Mouse (Mus musculus) liver, embryonic 13.5 days (tissue): ENCODE data around the gene Rbm48. TPM values are rescaled to one million over a fixed set of nuclear protein-coding genes. Genes with fewer than 3 reads are reported as not detected.
"Not testable (repeated sequence)": the region's sequence is repeated elsewhere in the genome, so short reads cannot be mapped to it uniquely, and the experiment has no call there.

Experiments used
- ATAC-seq: fragments of 200-750 bp; cut with Nextera tagmentation; 2 replicates; pipeline ENCODE4 v1.8.0; 2017; ENCODE audit warnings: low read depth, mild to moderate bottlenecking, moderate number of reproducible peaks, moderate library complexity
- DNase-seq: peaks from one replicate; pipeline ENCODE4 v3.0.0; 2022
- H3K27ac ChIP-seq: fragments of 300-500 bp; sonication (generic); 2 replicates; pipeline ENCODE4 v1.5.1; 2015; ENCODE audit warnings: moderate library complexity, mild to moderate bottlenecking, inconsistent platforms
- H3K27me3 ChIP-seq: fragments of 300-500 bp; sonication (generic); 2 replicates; pipeline ENCODE4 v1.6.1; 2015; ENCODE audit warnings: mild to moderate bottlenecking, inconsistent platforms
- H3K36me3 ChIP-seq: fragments of 300-500 bp; sonication (generic); 2 replicates; pipeline ENCODE4 v1.6.1; 2015; ENCODE audit warnings: mild to moderate bottlenecking, inconsistent platforms
- H3K4me1 ChIP-seq: fragments of 300-500 bp; sonication (generic); replicated peaks from 2 replicates; pipeline ENCODE4 v1.6.1; 2015; ENCODE audit warnings: inconsistent platforms
- H3K4me2 ChIP-seq: fragments of 300-500 bp; sonication (generic); 2 replicates; pipeline ENCODE4 v1.6.1; 2015; ENCODE audit warnings: inconsistent platforms, mild to moderate bottlenecking, moderate library complexity
- H3K4me3 ChIP-seq: fragments of 300-500 bp; sonication (generic); replicated peaks from 2 replicates; pipeline ENCODE4 v1.5.1; 2015; ENCODE audit warnings: mild to moderate bottlenecking, inconsistent platforms
- H3K9ac ChIP-seq: fragments of 300-500 bp; sonication (generic); 2 replicates; pipeline ENCODE4 v1.6.1; 2015; ENCODE audit warnings: mild to moderate bottlenecking, inconsistent platforms
- H3K9me3 ChIP-seq: fragments of 300-500 bp; sonication (generic); replicated peaks from 2 replicates; pipeline ENCODE4 v1.6.1; 2016; ENCODE audit warnings: inconsistent platforms
- WGBS: fragments of 180-500 bp; shearing (Covaris S2); methylation state at CpG from one replicate; pipeline ENCODE4 v1.1.7; 2015; ENCODE audit not compliant: insufficient replicate concordance; 5-methylcytosine and 5-hydroxymethylcytosine counted together
- polyA plus RNA-seq: library from polyadenylated mRNA; unstranded; fragments of >200 nt; fragmentation: Nextera tagmentation; extraction: Ambion mirVana; gene quantifications from 2 replicates; pipeline ENCODE4 v1.2.1, GENCODE M21; 2015

The Rbm48 gene
- 6.8 and 7.3 TPM in 2 replicates for polyA plus RNA-seq

GRCm38 (mm10) chr5:3596399-3596766 lies at the start of gene Rbm48:
Rbm48 (minus strand) TSS chr5:3596585.
- Histone ChIP-seq H3K36me3 (peaks cover 10% of the 10 kb centered on the region), H3K27ac (peak within 1 kb of the TSS; percentile 66), H3K4me2 (peak within 1 kb of the TSS; percentile 89), H3K4me1 (peaks cover 17% of the 10 kb centered on the region), H3K27me3 (no peaks in the 10 kb centered on the region), H3K9ac (peak within 1 kb of the TSS; percentile 75), H3K4me3 (peak within 1 kb of the TSS; percentile 73), H3K9me3 (no peaks in the 10 kb centered on the region)
- ATAC-seq (peak; percentile 66), DNase-seq (peak; percentile 70)
- WGBS, result under 1% methylated on average over 31 of the region's 31 CpGs

GRCm38 (mm10) chr5:3645326-3645725 lies 48.9 kb upstream of the Rbm48 start:
- Histone ChIP-seq H3K9me3 (no peaks in the 10 kb centered on the region), H3K4me2 (peak overlapping the region; percentile 23), H3K27ac (no peak overlapping the region), H3K27me3 (no peaks in the 10 kb centered on the region), H3K4me1 (peaks cover 29% of the 10 kb centered on the region), H3K36me3 (peaks cover 40% of the 10 kb centered on the region), H3K4me3 (0 out of 2 replicates have a peak overlapping the region, but pooled peaks have one; percentile 18), H3K9ac (0 out of 2 replicates have a peak overlapping the region, but pooled peaks have one; percentile 14)
- DNase-seq (no peak), ATAC-seq (no peak)
- WGBS, result 82% methylated on average over 6 of the region's 6 CpGs

GRCm38 (mm10) chr5:3644621-3645020 lies 48.2 kb upstream of the Rbm48 start:
- Histone ChIP-seq H3K27me3 (no peaks in the 10 kb centered on the region), H3K4me1 (peaks cover 28% of the 10 kb centered on the region), H3K36me3 (peaks cover 45% of the 10 kb centered on the region), H3K4me3 (no peak overlapping the region), H3K9me3 (no peaks in the 10 kb centered on the region), H3K27ac (no peak overlapping the region), H3K9ac (no peak overlapping the region), H3K4me2 (no peak overlapping the region)
- DNase-seq, result no peak
- WGBS, result 85% methylated on average over 6 of the region's 6 CpGs
- no peak for ATAC-seq

GRCm38 (mm10) chr5:3635286-3635685 lies 38.9 kb upstream of the Rbm48 start:
- no peak overlapping the region for H3K9ac ChIP-seq
- no peak overlapping the region for H3K4me2 ChIP-seq
- DNase-seq, result no peak
- no peaks in the 10 kb centered on the region for H3K27me3 ChIP-seq
- peaks cover 11% of the 10 kb centered on the region for H3K4me1 ChIP-seq
- no peak overlapping the region for H3K27ac ChIP-seq
- WGBS, result 76% methylated on average over 8 of the region's 8 CpGs
- H3K9me3 ChIP-seq, result no peaks in the 10 kb centered on the region
- H3K36me3 ChIP-seq, result peaks cover 26% of the 10 kb centered on the region
- no peak overlapping the region for H3K4me3 ChIP-seq
- no peak for ATAC-seq

- H3K9ac ChIP-seq, result no peak overlapping the region
- DNase-seq, result no peak
- H3K36me3 ChIP-seq, result 0 out of 2 replicates have a peak, but pooled peaks cover 21% of the 10 kb centered on the region
- ATAC-seq, result no peak
- peaks cover 11% of the 10 kb centered on the region for H3K4me1 ChIP-seq
- H3K4me3 ChIP-seq, result no peak overlapping the region
- no peak overlapping the region for H3K4me2 ChIP-seq
- H3K27me3 ChIP-seq, result no peaks in the 10 kb centered on the region
- H3K27ac ChIP-seq, result no peak overlapping the region
- H3K9me3 ChIP-seq, result no peaks in the 10 kb centered on the region
- WGBS, result 62% methylated on average over 4 of the region's 4 CpGs
Measured at GRCm38 (mm10) chr5:3633951-3634350, 37.6 kb upstream of the Rbm48 start.

GRCm38 (mm10) chr5:3633315-3633714 lies 36.9 kb upstream of the Rbm48 start:
- no peak overlapping the region for H3K9ac ChIP-seq
- 0 out of 2 replicates have a peak, but pooled peaks cover 21% of the 10 kb centered on the region for H3K36me3 ChIP-seq
- H3K4me1 ChIP-seq, result peaks cover 11% of the 10 kb centered on the region
- no peaks in the 10 kb centered on the region for H3K27me3 ChIP-seq
- no peak overlapping the region for H3K4me3 ChIP-seq
- no peaks in the 10 kb centered on the region for H3K9me3 ChIP-seq
- H3K4me2 ChIP-seq, result no peak overlapping the region
- WGBS, result 88% methylated on average over 13 of the region's 13 CpGs
- no peak for ATAC-seq
- no peak overlapping the region for H3K27ac ChIP-seq
- DNase-seq, result no peak

GRCm38 (mm10) chr5:3632285-3632684 lies 35.9 kb upstream of the Rbm48 start:
- ATAC-seq (no peak), DNase-seq (no peak)
- no peak overlapping the region for H3K4me2 ChIP-seq
- 69% methylated on average over 5 of the region's 5 CpGs for WGBS
- H3K4me1 ChIP-seq, result peaks cover 11% of the 10 kb centered on the region
- H3K36me3 ChIP-seq, result 0 out of 2 replicates have a peak, but pooled peaks cover 21% of the 10 kb centered on the region
- H3K9ac ChIP-seq, result no peak overlapping the region
- H3K27ac ChIP-seq, result no peak overlapping the region
- H3K9me3 ChIP-seq, result no peaks in the 10 kb centered on the region
- no peaks in the 10 kb centered on the region for H3K27me3 ChIP-seq
- no peak overlapping the region for H3K4me3 ChIP-seq

GRCm38 (mm10) chr5:3631512-3632271 lies 35.3 kb upstream of the Rbm48 start:
- Histone ChIP-seq H3K4me3 (no peak overlapping the region), H3K27ac (no peak overlapping the region), H3K4me2 (no peak overlapping the region), H3K9ac (no peak overlapping the region), H3K9me3 (no peaks in the 10 kb centered on the region), H3K4me1 (peaks cover 11% of the 10 kb centered on the region), H3K36me3 (0 out of 2 replicates have a peak, but pooled peaks cover 21% of the 10 kb centered on the region), H3K27me3 (no peaks in the 10 kb centered on the region)
- ATAC-seq, result peak; percentile 66
- DNase-seq, result no peak
- WGBS, result 64% methylated on average over 16 of the region's 16 CpGs

GRCm38 (mm10) chr5:3630055-3630454 lies 33.7 kb upstream of the Rbm48 start:
- Histone ChIP-seq H3K9ac (no peak overlapping the region), H3K9me3 (no peaks in the 10 kb centered on the region), H3K27me3 (no peaks in the 10 kb centered on the region), H3K36me3 (peaks cover 26% of the 10 kb centered on the region), H3K4me1 (peaks cover 11% of the 10 kb centered on the region), H3K4me3 (no peak overlapping the region), H3K27ac (no peak overlapping the region), H3K4me2 (no peak overlapping the region)
- 78% methylated on average over 5 of the region's 5 CpGs for WGBS
- DNase-seq (no peak), ATAC-seq (no peak)

- no peak for ATAC-seq
Measured at GRCm38 (mm10) chr5:3620486-3620885, 24.1 kb upstream of the Rbm48 start.

GRCm38 (mm10) chr5:3611835-3612234 lies 15.4 kb upstream of the Rbm48 start:
- not testable (repeated sequence) for DNase-seq, H3K4me2 ChIP-seq, H3K4me3 ChIP-seq, H3K9ac ChIP-seq, H3K9me3 ChIP-seq, H3K27ac ChIP-seq, H3K4me1 ChIP-seq, H3K27me3 ChIP-seq, ATAC-seq
- H3K36me3 ChIP-seq, result peaks cover 26% of the 10 kb centered on the region
- WGBS, result 69% methylated on average over 2 of the region's 2 CpGs

More at GRCm38 (mm10) chr5:3620486-3620885, 24.1 kb upstream of the Rbm48 start:
- Histone ChIP-seq H3K9ac (no peak overlapping the region), H3K9me3 (no peaks in the 10 kb centered on the region), H3K27ac (no peak overlapping the region), H3K4me2 (no peak overlapping the region), H3K27me3 (no peaks in the 10 kb centered on the region), H3K36me3 (peaks cover 24% of the 10 kb centered on the region), H3K4me3 (no peak overlapping the region), H3K4me1 (no peaks in the 10 kb centered on the region)
- WGBS, result 84% methylated on average over 7 of the region's 7 CpGs
- no peak for DNase-seq

- peaks cover 39% of the 10 kb centered on the region for H3K36me3 ChIP-seq
- no peak for DNase-seq
Measured at GRCm38 (mm10) chr5:3609241-3609640, 12.9 kb upstream of the Rbm48 start.

More at GRCm38 (mm10) chr5:3609241-3609640, 12.9 kb upstream of the Rbm48 start:
- ATAC-seq, result no peak
- no peak overlapping the region for H3K9ac ChIP-seq
- no peak overlapping the region for H3K4me2 ChIP-seq
- H3K27me3 ChIP-seq, result no peaks in the 10 kb centered on the region
- H3K4me1 ChIP-seq, result no peaks in the 10 kb centered on the region
- no peaks in the 10 kb centered on the region for H3K9me3 ChIP-seq
- no peak overlapping the region for H3K27ac ChIP-seq
- no peak overlapping the region for H3K4me3 ChIP-seq
- 81% methylated on average over 7 of the region's 7 CpGs for WGBS
